Mouse (Mus musculus): ENCODE measurements around the gene Kif1bp. TPM values are rescaled to one million over a fixed set of nuclear protein-coding genes. Genes with fewer than 3 reads are reported as not detected.
A peak's percentile ranks its signal among the peaks of the same experiment; 100 is the strongest.
"Not testable (repeated sequence)": the region's sequence is repeated elsewhere in the genome, so short reads cannot be mapped to it uniquely, and the experiment has no call there.

The Kif1bp gene
- polyA plus RNA-seq, 1 experiment from 2014 or later, result 41.5 TPM

DNA sequence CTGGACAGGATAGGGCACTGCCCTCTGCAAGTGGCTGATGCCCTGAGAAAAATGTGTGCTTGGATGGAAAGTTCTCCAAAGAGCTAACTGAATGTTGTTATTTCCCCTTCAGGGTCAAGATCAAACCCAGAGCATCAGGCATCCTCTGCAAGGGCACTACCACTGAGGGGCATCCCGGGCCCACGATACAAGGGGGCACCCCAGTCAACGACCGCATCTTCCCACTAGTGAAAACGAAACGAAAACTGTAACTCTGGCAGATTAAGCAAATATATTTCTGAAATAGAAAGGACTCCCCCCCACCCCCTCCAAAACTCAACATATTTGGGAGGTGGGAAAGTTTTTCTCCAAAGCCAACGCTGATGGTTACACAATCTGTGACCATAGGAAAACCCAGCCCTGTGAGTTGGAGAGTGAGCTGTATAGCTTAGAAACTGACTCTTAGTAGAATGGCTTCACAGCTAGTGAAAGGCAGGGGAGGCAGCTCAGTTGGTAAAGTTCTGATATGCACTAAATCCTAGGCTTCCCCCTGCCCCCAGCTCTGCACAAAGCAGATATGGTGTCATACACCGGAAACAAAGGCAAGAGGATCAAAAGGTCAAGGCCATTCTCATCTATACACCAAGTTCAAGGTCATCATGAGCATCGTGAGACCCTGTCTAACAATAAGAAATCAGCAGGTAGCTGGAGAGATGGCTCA lies 77.2 kb downstream of the Kif1bp start:
- Histone ChIP-seq H3K4me1 (ENCODE audit: control insufficient read depth, insufficient read depth, low read length) (no peaks in the 10 kb centered on the region), H3K27ac (ENCODE audit: low read depth, low read length) (no peak overlapping the region), H3K27me3 (ENCODE audit: control insufficient read depth, insufficient read depth, low read length) (no peaks in the 10 kb centered on the region), H3K4me2 (replicated peaks; ENCODE audit: low read depth, low read length) (no peak overlapping the region), H3K4me3 (ENCODE audit: low read length) (no peak overlapping the region), H3K9ac (ENCODE audit: low read depth, low read length) (no peak overlapping the region), H3K9me3 (ENCODE audit: control insufficient read depth, low read length) (no peaks in the 10 kb centered on the region), H3K36me3 (ENCODE audit: control insufficient read depth, insufficient read depth, low read length) (no peaks in the 10 kb centered on the region)
- WGBS, result 92% methylated on average over 9 of the region's 9 CpGs
- ATAC-seq (ENCODE audit: low FRiP score, low TSS enrichment), result 0 out of 2 replicates have a peak, but pooled peaks have one; percentile 10

DNA sequence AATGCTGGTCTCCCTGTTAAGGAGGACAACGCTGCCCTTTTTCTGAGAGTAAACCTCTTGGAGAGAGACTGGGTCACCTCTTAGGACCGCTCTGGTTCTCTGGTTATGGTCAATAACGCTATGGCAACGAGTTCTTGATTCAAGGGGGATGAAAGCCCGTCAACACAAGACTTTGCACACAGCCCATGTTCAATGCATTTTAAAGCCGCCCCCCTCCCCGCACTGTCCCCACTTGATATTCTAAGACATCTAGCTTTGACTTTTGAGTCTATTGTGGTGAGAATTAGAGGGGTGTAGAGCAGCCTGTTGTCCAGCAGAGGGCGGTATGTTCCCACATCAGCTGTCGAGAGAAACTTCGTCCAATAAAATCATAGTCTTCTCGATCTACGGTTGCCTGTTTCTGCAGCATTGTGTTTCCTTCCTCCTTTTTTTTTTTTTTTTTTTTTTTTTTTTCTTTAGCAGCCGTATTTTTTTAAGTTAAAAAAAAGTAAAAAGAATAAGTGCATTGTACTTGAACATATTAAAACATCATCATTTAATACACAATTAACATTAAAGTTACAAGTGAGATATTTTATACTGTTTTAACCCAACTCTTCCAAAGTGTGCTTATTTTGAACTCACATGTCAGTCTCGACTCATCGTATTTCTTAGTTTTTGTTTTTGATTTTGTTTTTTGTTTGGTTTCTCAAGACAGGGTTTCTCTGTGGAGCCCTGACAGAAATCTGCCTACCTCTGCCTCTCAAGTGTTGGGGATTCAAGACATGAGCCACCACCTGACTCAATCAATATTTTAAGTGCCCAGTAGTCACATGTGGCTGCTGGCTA lies 78.0 kb downstream of the Kif1bp start:
- Histone ChIP-seq H3K4me1 (ENCODE audit: control insufficient read depth, insufficient read depth, low read length) (no peaks in the 10 kb centered on the region), H3K27ac (ENCODE audit: low read depth, low read length) (no peak overlapping the region), H3K9ac (ENCODE audit: low read depth, low read length) (no peak overlapping the region), H3K4me2 (replicated peaks; ENCODE audit: low read depth, low read length) (no peak overlapping the region), H3K9me3 (ENCODE audit: control insufficient read depth, low read length) (no peaks in the 10 kb centered on the region), H3K27me3 (ENCODE audit: control insufficient read depth, insufficient read depth, low read length) (no peaks in the 10 kb centered on the region), H3K4me3 (ENCODE audit: low read length) (no peak overlapping the region), H3K36me3 (ENCODE audit: control insufficient read depth, insufficient read depth, low read length) (no peaks in the 10 kb centered on the region)
- peak; percentile 61 for ATAC-seq (ENCODE audit: low FRiP score, low TSS enrichment)
- 25% methylated on average over 15 of the region's 15 CpGs for WGBS

DNA sequence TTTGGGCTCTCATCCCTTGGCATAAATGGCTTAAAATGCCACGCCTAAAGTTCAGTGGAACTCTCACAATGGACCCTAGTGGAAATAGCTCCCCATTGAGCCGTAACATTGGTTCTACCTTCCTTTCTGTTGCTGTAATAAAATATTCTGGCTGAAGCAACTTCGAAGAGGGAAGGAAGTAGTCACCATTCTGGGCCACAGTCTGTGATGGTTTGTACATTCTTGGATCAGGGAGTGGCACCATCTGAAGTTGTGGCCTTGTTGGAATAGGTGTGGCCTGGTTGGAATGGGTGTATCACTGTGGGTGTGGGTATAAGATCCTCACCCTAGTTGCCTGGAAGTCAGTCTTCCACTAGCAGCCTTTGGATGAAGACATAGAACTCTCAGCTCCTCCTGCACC lies 86.6 kb downstream of the Kif1bp start:
- ATAC-seq (ENCODE audit: low FRiP score, low TSS enrichment); H3K36me3 ChIP-seq (ENCODE audit: control insufficient read depth, insufficient read depth, low read length); H3K4me1 ChIP-seq (ENCODE audit: control insufficient read depth, insufficient read depth, low read length); H3K4me2 ChIP-seq (replicated peaks; ENCODE audit: low read depth, low read length); H3K9ac ChIP-seq (ENCODE audit: low read depth, low read length); H3K4me3 ChIP-seq (ENCODE audit: low read length); H3K27me3 ChIP-seq (ENCODE audit: control insufficient read depth, insufficient read depth, low read length); H3K27ac ChIP-seq (ENCODE audit: low read depth, low read length); H3K9me3 ChIP-seq (ENCODE audit: control insufficient read depth, low read length): not testable (repeated sequence)
- 86% methylated on average over 3 of the region's 3 CpGs for WGBS

Other genes with a start within 250 kb of the Kif1bp start
- gene Hk1, start 198.5 kb downstream of the Kif1bp start, polyA plus RNA-seq (2014; fragmentation: Nextera tagmentation; extraction: Ambion mirVana), result 14.2 and 31.4 TPM in 2 replicates
- 1.7 TPM in 2 replicates for gene Hkdc1, start 156.0 kb downstream of the Kif1bp start, polyA plus RNA-seq (2014; fragmentation: Nextera tagmentation; extraction: Ambion mirVana)
- 0.79 and 0.83 TPM in 2 replicates for gene 4930507D05Rik, start 129.0 kb downstream of the Kif1bp start, polyA plus RNA-seq (2014; fragmentation: Nextera tagmentation; extraction: Ambion mirVana)
- gene Supv3l1, start 128.7 kb downstream of the Kif1bp start, polyA plus RNA-seq (2014; fragmentation: Nextera tagmentation; extraction: Ambion mirVana), result 23.3 and 32.6 TPM in 2 replicates
- gene Vps26a, start 91.7 kb downstream of the Kif1bp start, polyA plus RNA-seq (2014; fragmentation: Nextera tagmentation; extraction: Ambion mirVana), result 59.9 and 83.4 TPM in 2 replicates
- 5.7 and 9.2 TPM in 2 replicates for gene Srgn, start 51.0 kb downstream of the Kif1bp start, polyA plus RNA-seq (2014; fragmentation: Nextera tagmentation; extraction: Ambion mirVana)
- 23.4 and 36.3 TPM in 2 replicates for gene Ddx21, start 23.8 kb upstream of the Kif1bp start, polyA plus RNA-seq (2014; fragmentation: Nextera tagmentation; extraction: Ambion mirVana)
- gene Ddx50, start 72.8 kb upstream of the Kif1bp start, polyA plus RNA-seq (2014; fragmentation: Nextera tagmentation; extraction: Ambion mirVana), result 101 and 138 TPM in 2 replicates
- 2.7 and 3.1 TPM in 2 replicates for gene Stox1, start 147.7 kb upstream of the Kif1bp start, polyA plus RNA-seq (2014; fragmentation: Nextera tagmentation; extraction: Ambion mirVana)
- gene Ccar1, start 213.8 kb upstream of the Kif1bp start, polyA plus RNA-seq (2014; fragmentation: Nextera tagmentation; extraction: Ambion mirVana), result 121 and 178 TPM in 2 replicates